Mouse (Mus musculus) R1 (cell line): ENCODE results near the gene Lgals12.

Experiments
- DNase-seq: peaks from one replicate; pipeline ENCODE4 v3.0.0-alpha.2; 2018; ENCODE audit warnings: low read depth, low spot score

Lgals12 gene

GRCm38 (mm10) chr19:7606801-7607689 is at the start of gene Lgals12:
Gene Lgals12 (minus strand): TSS chr19:7607193.
- peak; percentile 66 for DNase-seq

- DNase-seq: no peak
Measured at GRCm38 (mm10) chr19:7648913-7649666, 42.1 kb upstream of the Lgals12 start.

GRCm38 (mm10) chr19:7633786-7634185 is 26.8 kb upstream of the Lgals12 start:
- DNase-seq: no peak

- no peak for DNase-seq
Measured at GRCm38 (mm10) chr19:7633021-7633420, 26.0 kb upstream of the Lgals12 start.

GRCm38 (mm10) chr19:7617696-7618095 is 10.7 kb upstream of the Lgals12 start:
- peak; percentile 73 for DNase-seq

GRCm38 (mm10) chr19:7617085-7617484 is 10.1 kb upstream of the Lgals12 start:
- DNase-seq: no peak

GRCm38 (mm10) chr19:7616231-7616930 is 9.4 kb upstream of the Lgals12 start:
- no peak for DNase-seq

- DNase-seq: no peak
Measured at GRCm38 (mm10) chr19:7613151-7613550, 6.2 kb upstream of the Lgals12 start.

GRCm38 (mm10) chr19:7611942-7612757 is 5.2 kb upstream of the Lgals12 start, which contains the start of gene Hrasls5:
Gene Hrasls5 (plus strand): TSS chr19:7612541.
- peak; percentile 57 for DNase-seq

GRCm38 (mm10) chr19:7607690-7608201 is 753 bp upstream of the Lgals12 start:
- DNase-seq: no peak

GRCm38 (mm10) chr19:7605930-7606783 is 836 bp downstream of the Lgals12 start:
- peak; percentile 75 for DNase-seq

GRCm38 (mm10) chr19:7605013-7605412 is 2.0 kb downstream of the Lgals12 start:
- no peak for DNase-seq

- no peak for DNase-seq
Measured at GRCm38 (mm10) chr19:7604107-7604506, 2.9 kb downstream of the Lgals12 start.

- DNase-seq: no peak
Measured at GRCm38 (mm10) chr19:7601551-7601950, 5.4 kb downstream of the Lgals12 start.

- no peak for DNase-seq
Measured at GRCm38 (mm10) chr19:7598481-7598880, 8.5 kb downstream of the Lgals12 start.

GRCm38 (mm10) chr19:7595534-7595933 is 11.5 kb downstream of the Lgals12 start:
- peak; percentile 64 for DNase-seq

GRCm38 (mm10) chr19:7592018-7592417 is 15.0 kb downstream of the Lgals12 start:
- no peak for DNase-seq

- DNase-seq: no peak
Measured at GRCm38 (mm10) chr19:7590795-7591194, 16.2 kb downstream of the Lgals12 start.

- no peak for DNase-seq
Measured at GRCm38 (mm10) chr19:7585764-7586163, 21.2 kb downstream of the Lgals12 start.

GRCm38 (mm10) chr19:7585279-7585678 is 21.7 kb downstream of the Lgals12 start:
- DNase-seq: no peak
